Mouse (Mus musculus): ENCODE results near the gene Lyrm7. TPM values are rescaled to one million over a fixed set of nuclear protein-coding genes. Genes with fewer than 3 reads are reported as not detected.
A peak's percentile ranks its signal among the peaks of the same experiment; 100 is the strongest.

Gene Lyrm7
- total and polyA plus RNA-seq, 3 experiments = 11.1 to 40.1 (median 38.6) TPM

DNA sequence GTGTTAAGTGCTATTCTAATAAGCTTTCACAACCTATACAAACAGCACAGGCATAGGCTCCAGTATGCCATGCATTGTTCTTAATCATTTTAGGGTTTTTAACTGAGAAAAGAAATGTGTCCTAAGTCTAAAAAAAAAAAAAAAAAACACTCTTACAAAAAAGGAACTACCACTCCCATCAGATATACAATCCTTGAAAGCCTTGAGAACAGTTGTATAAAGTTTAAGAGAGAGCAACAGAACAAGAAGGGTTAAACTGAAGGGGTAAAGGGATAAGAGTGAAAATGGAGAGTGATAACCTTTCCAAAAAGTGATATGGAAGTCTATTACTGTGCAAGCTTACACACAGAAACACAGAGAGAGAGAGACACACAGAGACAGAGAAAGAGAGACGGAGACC lies 80.8 kb downstream of the Lyrm7 start:
- Histone ChIP-seq H3K36me3 (ENCODE audit: control insufficient read depth, insufficient read depth, low read length) (peaks cover 32% of the 10 kb centered on the region), H3K9ac (ENCODE audit: low read depth, low read length) (no peak overlapping the region), H3K79me2 (replicated peaks; ENCODE audit: control insufficient read depth, insufficient read depth, low read length) (peaks cover 12% of the 10 kb centered on the region), H3K4me3 (no peak overlapping the region), H3K27ac (no peak overlapping the region), H3K4me1 (ENCODE audit: control insufficient read depth, insufficient read depth, low read length) (peaks cover 28% of the 10 kb centered on the region), H3K27me3 (ENCODE audit: control insufficient read depth, insufficient read depth, low read length) (no peaks in the 10 kb centered on the region)
- DNase-seq = no peak
- TF ChIP-seq POLR2A (IDR thresholded peaks at IDR 0.05; ENCODE audit: insufficient read depth, low read depth, low read length) (no peak), EP300 (IDR thresholded peaks at IDR 0.05; ENCODE audit: insufficient read depth, low read depth, low read length) (no peak), CTCF (IDR thresholded peaks at IDR 0.05) (no peak)
- 90% methylated on average over 1 of the region's 1 CpGs for WGBS
- intact Hi-C loops (cut with DNase I) = no loop called here

DNA sequence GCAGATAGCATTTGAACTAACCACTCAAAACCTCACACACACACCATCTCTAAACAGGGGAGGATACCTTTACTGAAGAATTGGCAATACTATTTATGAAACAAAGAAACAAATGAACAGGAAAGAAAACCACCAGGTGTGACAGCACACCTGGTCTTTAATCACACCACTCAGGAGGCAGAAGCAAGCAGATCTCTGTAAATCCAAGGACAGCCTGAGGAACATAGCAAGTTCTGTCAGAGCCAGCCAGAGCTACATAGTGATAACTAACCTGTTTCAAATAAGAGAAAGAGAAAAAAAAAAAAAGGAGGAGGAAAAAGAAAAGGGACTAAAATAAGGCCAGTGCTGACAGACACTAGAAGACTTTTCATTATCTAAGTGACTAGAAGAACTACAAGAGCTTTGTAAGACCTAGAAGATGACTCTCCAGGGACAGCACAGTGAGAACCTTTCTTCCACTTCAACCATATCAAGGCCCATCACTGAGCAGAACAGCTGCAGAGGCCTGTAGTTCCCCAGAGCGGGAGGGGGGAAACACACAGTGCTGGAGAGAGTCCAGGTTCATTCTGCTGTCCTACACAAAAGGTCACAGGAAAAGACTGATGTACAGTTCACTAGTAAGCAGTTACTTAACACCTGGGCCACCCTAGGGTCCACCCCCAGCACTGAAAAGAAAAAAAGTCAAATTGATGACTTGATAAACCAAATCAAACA lies 82.4 kb downstream of the Lyrm7 start:
- Histone ChIP-seq H3K36me3 (ENCODE audit: control insufficient read depth, insufficient read depth, low read length) (peaks cover 33% of the 10 kb centered on the region), H3K4me1 (ENCODE audit: control insufficient read depth, insufficient read depth, low read length) (peaks cover 28% of the 10 kb centered on the region)
- intact Hi-C loops (cut with DNase I) = no loop called here

DNA sequence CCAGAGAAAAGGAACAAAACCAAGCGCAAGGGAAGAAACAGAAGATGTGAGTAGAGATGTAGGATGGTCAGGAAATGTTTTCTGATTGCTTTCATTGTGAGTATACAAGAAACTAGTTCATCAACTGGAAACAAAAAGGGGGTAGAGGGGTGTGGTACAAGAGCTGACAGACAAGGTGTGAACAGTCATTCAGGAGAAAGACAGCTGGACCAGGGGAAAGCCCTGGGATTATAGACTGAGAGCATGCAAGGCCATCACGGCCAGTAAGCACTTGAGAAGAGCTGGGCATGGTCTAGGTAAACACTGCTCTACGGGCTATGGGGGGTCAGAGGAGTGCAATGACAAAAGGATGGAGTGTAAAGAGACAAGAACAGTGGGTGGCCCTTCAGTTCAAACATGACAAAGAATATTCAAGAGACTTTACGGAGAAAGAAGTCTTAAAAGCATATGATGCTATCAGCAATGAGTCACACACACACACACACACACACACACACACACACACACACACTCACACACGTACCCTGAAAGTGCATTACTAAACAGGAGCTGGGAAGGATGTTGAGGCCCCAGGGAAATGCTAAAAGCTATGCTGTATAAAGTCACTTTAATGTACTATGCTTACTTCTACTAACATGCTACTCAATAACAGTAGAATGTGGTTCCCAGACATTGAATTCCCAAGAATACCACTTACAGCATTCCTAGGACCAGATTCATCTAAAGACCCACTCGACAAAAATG lies 83.2 kb downstream of the Lyrm7 start:
- 64% methylated on average over 6 of the region's 6 CpGs for WGBS
- Histone ChIP-seq H3K36me3 (ENCODE audit: control insufficient read depth, insufficient read depth, low read length) (peaks cover 35% of the 10 kb centered on the region), H3K27me3 (ENCODE audit: control insufficient read depth, insufficient read depth, low read length) (no peaks in the 10 kb centered on the region), H3K4me3 (no peak overlapping the region), H3K79me2 (replicated peaks; ENCODE audit: control insufficient read depth, insufficient read depth, low read length) (peaks cover 8% of the 10 kb centered on the region; the same call in 1 of the 2 replicates), H3K27ac (peak overlapping the region; percentile 82; the same call in 1 of the 2 replicates), H3K4me1 (ENCODE audit: control insufficient read depth, insufficient read depth, low read length) (peaks cover 28% of the 10 kb centered on the region), H3K9ac (ENCODE audit: low read depth, low read length) (no peak overlapping the region)
- no peak for DNase-seq
- intact Hi-C loops (cut with DNase I) = no loop called here
- TF ChIP-seq CTCF (IDR thresholded peaks at IDR 0.05) (no peak), EP300 (IDR thresholded peaks at IDR 0.05; ENCODE audit: insufficient read depth, low read depth, low read length) (no peak), POLR2A (IDR thresholded peaks at IDR 0.05; ENCODE audit: insufficient read depth, low read depth, low read length) (no peak)

More for the DNA sequence above, 82.4 kb downstream of the Lyrm7 start:
- peak overlapping the region; percentile 47; the same call in 1 of the 2 replicates for H3K27ac ChIP-seq
- TF ChIP-seq CTCF (IDR thresholded peaks at IDR 0.05) (no peak), POLR2A (IDR thresholded peaks at IDR 0.05; ENCODE audit: insufficient read depth, low read depth, low read length) (no peak), EP300 (IDR thresholded peaks at IDR 0.05; ENCODE audit: insufficient read depth, low read depth, low read length) (no peak)
- no peaks in the 10 kb centered on the region for H3K27me3 ChIP-seq (ENCODE audit: control insufficient read depth, insufficient read depth, low read length)
- H3K9ac ChIP-seq (ENCODE audit: low read depth, low read length) = no peak overlapping the region
- peaks cover 8% of the 10 kb centered on the region; the same call in 1 of the 2 replicates for H3K79me2 ChIP-seq (replicated peaks; ENCODE audit: control insufficient read depth, insufficient read depth, low read length)
- peak in 1 of 2 experiments; percentile 60 for DNase-seq
- H3K4me3 ChIP-seq = no peak overlapping the region
- WGBS = 0% methylated on average over 1 of the region's 1 CpGs

Other genes starting within 250 kb of the Lyrm7 start
- gene Cdc42se2, start 73.2 kb downstream of the Lyrm7 start, total RNA-seq (2021) = 10 to 100 TPM; 22.0 to 23.3 TPM
- gene Cdc42se2, start 73.2 kb downstream of the Lyrm7 start, polyA plus RNA-seq (2012; rRNA removed) = 24.7 and 41.3 TPM in 2 replicates
- gene Hint1, start 5.5 kb upstream of the Lyrm7 start, total RNA-seq (2021) = 100 to 1,000 TPM; 258 to 297 TPM
- gene Hint1, start 5.5 kb upstream of the Lyrm7 start, polyA plus RNA-seq (2012; rRNA removed) = 477 and 498 TPM in 2 replicates
- 100 to 1,000 TPM; 219 to 246 TPM for gene Gpx3, start 41.5 kb upstream of the Lyrm7 start, total RNA-seq (2021)
- 362 and 401 TPM in 2 replicates for gene Gpx3, start 41.5 kb upstream of the Lyrm7 start, polyA plus RNA-seq (2012; rRNA removed)
- gene Tnip1, start 102.0 kb upstream of the Lyrm7 start, total RNA-seq (2021) = 10 to 100 TPM; 25.9 to 34.4 TPM
- gene Tnip1, start 102.0 kb upstream of the Lyrm7 start, polyA plus RNA-seq (2012; rRNA removed) = 26.6 and 31.9 TPM in 2 replicates
- gene Anxa6, start 172.5 kb upstream of the Lyrm7 start, total RNA-seq (2021) = 100 to 1,000 TPM; 205 to 213 TPM
- 136 and 193 TPM in 2 replicates for gene Anxa6, start 172.5 kb upstream of the Lyrm7 start, polyA plus RNA-seq (2012; rRNA removed)
- 1 to 10 TPM; 6.5 to 9.7 TPM for gene Ccdc69, start 217.2 kb upstream of the Lyrm7 start, total RNA-seq (2021)
- gene Ccdc69, start 217.2 kb upstream of the Lyrm7 start, polyA plus RNA-seq (2012; rRNA removed) = 9.2 and 24.8 TPM in 2 replicates
- 10 to 100 TPM; 10.3 to 10.8 TPM for gene Gm2a, start 237.2 kb upstream of the Lyrm7 start, total RNA-seq (2021)
- gene Gm2a, start 237.2 kb upstream of the Lyrm7 start, polyA plus RNA-seq (2012; rRNA removed) = 18.6 and 19.8 TPM in 2 replicates